Mouse (Mus musculus): ENCODE measurements at regions not wholly inside any gene's neighbourhood (a gene's known extent, or its start where the extent isn't known, plus 50 kb on each side); places are given as distances from the start of the nearest gene placed in this dataset.
"Not testable (repeated sequence)": the region's sequence is repeated elsewhere in the genome, so short reads cannot be mapped to it uniquely, and the experiment has no call there.

DNA sequence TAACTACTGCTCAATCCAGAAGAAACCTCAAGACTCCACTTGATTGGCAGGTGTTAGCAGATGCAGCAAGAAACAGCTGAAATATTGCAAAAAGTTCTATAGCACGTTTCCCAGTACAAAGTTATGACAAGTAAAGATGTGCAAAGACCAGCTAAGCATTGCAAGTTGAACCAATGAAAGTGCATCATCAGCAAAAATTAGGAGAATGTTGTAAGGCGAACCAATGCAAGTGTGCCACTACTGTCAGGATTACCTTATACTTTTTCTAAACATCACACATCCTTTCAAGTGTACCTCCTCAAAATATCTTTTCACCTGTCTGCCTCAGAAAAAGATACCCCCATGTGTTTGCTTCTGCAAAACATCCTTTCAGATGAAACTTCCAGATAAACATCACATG, 244.7 kb downstream of the Slco6d1 start:
- no peak for DNase-seq (ENCODE audit: extremely low spot score, low spot score)

DNA sequence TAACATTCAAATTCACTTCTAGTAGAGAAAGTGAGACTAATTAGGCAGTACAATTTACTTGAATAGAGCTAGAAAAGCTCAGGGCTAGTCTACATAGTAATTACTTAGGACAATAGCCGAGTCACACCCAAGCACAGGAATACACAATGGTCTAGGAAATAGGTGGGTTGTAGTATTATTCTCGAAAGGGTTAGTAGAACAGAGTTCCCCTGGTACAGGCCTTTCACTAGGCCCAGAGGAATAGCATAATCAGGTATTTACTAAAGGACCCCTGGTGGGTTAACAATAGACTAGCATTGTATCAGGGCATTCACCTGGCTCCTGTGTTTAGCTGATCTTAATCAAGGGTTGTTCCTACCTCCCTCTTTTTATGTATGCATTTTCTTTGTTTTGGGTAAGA, 246.5 kb downstream of the Slco6d1 start:
- DNase-seq (ENCODE audit: extremely low spot score, low spot score), result not testable (repeated sequence)

DNA sequence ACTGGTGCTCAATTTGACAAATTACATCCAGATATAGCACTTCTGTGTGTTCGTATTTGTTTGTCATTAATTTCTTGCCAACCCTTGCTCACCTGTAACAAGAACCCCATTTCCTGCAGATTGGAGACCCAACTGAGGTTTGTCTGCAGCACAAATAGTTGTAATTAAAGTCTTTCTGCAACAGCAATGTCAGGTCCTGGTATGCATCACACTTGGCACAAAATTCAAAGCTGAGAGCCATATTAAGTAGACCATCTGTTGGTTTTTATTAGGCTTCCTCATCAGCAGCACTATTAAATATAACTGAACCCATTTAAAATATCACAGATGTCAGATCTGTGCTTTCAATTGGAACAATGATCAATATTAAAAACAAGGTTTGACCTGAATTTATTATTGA, 247.0 kb downstream of the Slco6d1 start:
- no peak for DNase-seq (ENCODE audit: extremely low spot score, low spot score)

DNA sequence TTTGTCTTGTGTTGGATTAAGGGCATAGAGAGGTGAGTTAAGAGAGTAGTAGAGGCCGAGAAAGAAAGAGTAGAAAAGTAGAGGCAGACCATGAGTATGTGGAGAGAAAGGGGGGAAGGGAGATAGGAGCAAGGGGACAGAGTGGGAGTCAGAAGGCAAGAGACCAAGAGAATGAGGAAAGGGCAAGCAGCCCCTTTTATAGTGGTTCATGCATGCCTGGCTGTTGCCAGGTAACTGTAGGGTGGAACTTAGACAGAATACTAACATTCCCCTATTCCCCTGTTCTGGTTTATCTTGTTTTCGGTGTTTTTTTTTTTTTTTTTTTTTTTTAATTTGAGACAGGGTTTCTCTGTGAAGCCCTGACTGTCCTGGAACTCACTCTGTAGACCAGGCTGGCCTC, 247.7 kb downstream of the Slco6d1 start:
- DNase-seq (ENCODE audit: extremely low spot score, low spot score), result no peak

DNA sequence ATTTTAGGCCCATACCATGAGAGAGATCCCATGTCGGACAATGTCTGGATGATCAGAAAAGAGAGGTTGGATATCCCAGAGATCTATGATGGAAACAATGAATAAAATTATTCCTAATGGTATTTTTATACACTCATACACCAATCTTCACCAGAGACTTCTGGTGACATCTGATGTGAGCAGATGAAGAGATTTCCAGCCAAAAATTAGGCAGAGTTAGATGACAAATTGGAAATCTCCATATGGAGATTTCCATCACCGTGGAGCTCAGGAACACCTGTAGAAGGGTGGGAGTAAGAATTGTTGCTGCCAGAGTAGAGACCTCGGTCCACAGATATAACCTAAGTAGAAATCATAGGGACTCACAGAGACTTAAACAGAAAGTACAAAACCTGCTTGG, 257.8 kb downstream of the Slco6d1 start:
- DNase-seq (ENCODE audit: extremely low spot score, low spot score), result no peak

DNA sequence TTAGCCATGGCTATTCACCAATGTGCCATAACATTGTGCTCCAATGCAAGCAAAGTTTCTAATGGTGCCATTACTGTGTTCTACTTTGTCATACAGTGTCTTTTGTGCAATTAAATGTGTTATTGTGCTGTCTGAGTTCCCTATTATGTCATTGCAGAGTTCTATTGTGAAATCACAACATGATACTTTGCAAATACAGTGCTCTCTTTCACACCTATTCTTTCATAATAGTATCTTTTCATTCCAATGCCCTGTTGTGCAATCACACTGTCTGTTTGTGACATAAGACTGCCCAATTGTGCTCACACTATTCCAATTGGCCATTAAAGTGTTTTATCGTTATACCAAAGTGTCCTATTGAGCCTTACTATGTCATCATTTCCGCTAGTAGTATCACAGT, 292.9 kb downstream of the Slco6d1 start:
- DNase-seq (ENCODE audit: extremely low spot score, low spot score), result no peak

DNA sequence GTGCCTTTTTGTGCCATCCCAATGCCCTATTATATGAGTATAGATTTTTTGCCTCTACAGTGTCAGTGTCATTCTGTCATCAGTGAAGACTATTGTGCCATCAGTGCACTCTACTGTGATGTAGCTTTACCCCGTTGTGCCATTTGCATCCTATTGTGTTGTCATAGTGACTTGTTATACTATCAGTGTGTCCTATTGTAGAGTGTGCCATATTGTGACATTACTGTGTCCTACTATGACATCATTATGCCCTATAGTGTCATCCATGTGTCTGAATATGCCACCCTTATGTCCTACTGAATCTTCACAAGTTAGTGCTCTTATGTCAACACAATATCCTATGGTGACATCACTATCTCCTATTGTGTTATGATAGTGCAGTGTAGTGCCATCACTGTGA, 293.4 kb downstream of the Slco6d1 start:
- no peak for DNase-seq (ENCODE audit: extremely low spot score, low spot score)

DNA sequence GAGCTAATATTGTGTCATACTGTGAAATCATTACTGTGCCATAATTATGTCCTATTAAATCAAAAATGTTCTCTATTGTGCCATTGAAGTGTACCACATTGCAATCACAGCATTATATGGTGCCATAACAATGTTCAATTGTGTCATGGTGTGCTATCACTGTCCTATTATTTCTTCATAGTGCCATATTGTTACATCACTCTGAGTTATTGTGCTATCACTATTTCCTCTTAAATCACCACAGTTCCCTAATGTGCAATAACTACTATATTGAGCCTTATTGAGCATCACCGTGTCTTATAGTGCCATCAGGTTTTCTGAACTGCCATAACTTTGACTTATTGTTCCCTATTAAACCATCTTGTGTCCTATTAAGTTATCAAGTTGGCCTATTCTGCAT, 299.7 kb downstream of the Slco6d1 start:
- DNase-seq (ENCODE audit: extremely low spot score, low spot score), result no peak

DNA sequence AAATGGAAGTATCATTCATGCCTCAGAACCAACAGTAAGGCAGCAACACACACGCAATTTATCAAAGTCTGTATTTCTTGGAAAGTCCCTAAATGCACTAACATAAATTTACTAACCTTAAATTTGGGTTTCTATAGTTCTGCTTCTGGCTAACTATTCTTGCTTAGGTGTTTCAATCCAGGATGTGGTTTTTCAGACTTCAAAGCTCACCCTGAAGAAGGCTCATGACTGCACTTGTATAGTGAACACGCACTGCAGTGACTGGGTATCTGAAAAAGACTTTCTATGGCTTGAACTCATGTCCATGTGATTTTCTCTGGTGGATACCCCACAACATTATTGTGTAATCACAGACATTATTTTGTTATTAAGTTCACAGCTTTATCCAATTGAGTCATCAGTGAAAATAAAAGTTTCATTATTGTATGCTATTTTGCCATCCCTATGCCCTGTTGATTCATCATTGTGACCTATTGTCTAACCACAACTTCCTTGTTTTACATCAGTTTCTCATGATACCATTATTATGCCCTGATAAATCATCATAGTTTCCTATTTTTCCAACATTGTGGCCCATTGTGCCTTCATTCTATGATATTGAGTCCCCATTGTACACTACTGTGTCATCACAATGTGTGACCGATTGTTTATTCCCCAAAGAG, 306.6 kb downstream of the Slco6d1 start:
- DNase-seq (ENCODE audit: extremely low spot score, low spot score), result no peak

DNA sequence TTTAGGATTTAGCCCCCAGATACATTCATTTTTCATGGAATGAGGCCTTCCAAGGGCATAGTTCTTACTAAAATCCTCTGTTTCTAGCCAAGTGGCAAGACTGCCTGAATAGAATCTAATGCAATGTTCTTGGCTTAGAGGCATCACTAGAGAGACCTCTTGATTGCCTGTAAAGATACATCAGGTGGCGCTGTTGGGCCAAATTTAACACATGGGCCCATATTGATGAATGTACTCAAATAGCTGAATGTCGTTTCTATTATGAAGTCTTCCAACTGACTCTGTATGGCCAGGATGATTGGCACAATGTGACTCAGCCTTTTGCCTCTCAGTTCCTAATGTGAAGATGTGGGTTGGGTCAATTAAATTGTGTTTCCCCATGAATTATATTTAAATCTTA, 328.0 kb downstream of the Slco6d1 start:
- peak; percentile 22 for DNase-seq (ENCODE audit: extremely low spot score, low spot score)

DNA sequence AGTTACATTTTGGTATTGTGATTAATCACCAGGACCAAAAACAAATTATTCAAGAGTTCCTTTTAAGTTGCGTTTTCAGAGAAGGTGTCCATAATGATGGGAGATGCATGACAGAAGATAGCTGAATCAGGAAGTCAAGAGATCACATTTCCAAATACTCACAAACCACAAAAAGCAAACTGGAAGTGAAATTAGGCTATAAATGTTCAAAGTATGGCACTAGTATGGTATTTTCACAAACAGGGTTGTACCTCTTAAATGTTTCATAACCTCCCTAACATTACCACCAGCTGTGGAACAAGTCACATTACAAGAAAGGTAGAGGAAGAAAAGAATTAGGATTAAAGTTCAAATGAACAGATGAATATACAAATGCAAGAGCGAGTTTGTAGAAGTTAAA, 367.6 kb downstream of the Slco6d1 start:
- no peak for DNase-seq (ENCODE audit: extremely low spot score, low spot score)

DNA sequence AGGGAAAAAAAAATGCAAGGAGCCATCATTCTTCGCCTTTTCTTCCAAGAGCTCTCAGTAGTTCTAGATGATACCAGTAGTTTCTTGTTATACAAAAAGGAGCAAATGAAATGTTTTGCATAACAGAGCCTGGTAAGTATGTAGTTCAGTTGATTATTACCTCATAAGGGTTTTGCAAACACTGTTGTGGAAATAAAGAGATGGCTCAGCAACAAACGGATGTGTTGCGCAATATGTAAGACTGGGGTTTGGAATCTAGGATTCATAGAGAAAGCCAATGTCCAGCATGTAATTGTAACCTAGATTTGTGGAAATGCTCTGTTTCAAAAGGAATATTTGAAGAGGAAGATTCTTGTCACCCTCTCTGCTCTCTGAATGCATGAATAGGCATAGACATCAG, 372.4 kb downstream of the Slco6d1 start:
- no peak for DNase-seq (ENCODE audit: extremely low spot score, low spot score)

DNA sequence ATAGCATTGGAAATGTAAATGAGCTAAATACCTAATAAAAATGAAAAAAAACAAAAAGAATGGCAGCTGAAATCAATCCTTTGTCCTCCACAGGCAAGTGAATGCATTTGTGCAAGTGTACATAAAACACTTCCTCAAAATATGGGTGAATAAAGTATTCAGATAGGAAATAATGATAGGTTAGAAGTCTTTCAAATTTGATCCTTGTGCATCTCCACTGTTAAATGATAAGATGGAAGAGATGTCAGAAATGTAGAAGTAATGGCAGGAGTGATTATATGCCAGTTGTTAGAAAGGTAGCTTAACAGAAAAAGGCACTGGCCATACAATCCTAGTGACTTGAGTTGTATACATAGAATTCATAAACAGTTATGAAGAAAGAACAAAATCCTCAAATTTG, 391.6 kb downstream of the Slco6d1 start:
- DNase-seq (ENCODE audit: extremely low spot score, low spot score), result no peak

DNA sequence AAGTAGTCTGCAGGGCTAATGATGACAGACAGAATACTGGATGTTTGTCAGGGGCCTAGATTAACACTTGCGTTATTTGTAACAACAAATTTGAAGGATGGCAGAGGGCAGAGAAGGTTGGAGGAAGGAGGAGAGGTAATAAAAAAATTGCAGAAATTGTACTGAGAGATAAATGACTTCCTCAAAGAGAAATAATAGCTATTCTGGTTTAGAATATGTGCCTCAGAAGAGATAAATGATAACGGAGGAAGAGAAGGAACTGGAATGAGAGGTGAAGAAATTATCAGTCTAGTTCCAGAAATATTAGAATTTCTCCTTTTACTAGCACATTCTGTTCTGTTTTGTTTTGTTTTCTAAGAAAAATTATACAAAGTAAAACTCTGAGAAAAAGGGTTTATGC, 393.1 kb downstream of the Slco6d1 start:
- DNase-seq (ENCODE audit: extremely low spot score, low spot score), result no peak

DNA sequence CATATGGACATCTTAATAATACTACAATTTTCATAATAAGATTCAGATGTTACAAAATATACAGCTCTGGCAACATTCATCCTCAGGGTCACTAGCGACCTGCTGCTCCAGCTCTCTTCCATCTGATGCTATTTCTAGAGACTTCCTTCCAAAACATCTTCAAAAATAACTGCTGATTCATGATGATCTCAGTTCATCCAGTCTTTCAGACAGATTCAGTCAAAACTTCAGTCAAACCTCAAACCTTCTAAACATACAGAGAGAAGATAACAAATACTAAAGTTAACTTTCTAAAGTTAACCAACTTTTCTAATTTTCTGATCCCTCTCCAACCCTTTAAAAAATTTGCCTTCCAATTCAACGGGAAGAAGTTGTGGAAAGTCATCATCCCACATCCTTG, 397.2 kb downstream of the Slco6d1 start:
- no peak for DNase-seq (ENCODE audit: extremely low spot score, low spot score)

DNA sequence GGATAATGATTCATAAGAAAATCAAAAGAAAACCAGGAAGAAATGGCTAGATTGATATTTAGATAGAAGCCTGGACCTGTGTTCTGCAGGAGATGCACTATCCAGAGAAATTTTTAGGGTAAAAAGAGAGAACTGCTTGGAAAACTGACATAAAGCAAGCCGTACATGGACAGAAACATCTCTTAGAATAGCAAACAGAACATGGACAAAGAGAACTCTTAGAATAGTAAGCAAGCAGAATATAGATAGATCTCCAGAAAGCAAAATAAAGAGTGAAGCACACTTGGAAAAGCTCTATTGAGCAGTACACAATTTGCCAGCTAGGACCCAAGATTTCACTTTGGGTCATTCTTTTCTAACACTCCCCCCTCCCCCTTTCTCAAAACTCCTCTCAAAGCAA, 439.3 kb downstream of the Slco6d1 start:
- DNase-seq (ENCODE audit: extremely low spot score, low spot score), result no peak

DNA sequence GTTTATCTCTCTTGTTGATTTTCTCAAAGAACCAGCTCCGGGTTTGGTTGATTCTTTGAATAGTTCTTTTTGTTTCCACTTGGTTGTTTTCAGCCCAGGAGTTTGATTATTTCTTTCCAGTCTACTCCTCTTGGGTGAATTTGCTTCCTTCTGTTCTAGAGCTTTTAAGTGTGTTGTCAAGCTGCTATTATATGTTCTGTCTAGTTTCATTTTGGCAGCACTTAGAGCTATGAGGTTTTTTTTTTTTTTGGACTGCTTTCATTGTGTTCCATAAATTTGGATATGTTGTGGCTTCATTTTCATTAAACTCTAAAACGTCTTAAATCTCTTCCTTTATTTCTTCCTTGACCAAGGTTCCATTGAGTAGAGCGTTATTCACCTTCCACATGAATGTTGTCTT, 485.3 kb downstream of the Slco6d1 start:
- DNase-seq (ENCODE audit: extremely low spot score, low spot score), result no peak

DNA sequence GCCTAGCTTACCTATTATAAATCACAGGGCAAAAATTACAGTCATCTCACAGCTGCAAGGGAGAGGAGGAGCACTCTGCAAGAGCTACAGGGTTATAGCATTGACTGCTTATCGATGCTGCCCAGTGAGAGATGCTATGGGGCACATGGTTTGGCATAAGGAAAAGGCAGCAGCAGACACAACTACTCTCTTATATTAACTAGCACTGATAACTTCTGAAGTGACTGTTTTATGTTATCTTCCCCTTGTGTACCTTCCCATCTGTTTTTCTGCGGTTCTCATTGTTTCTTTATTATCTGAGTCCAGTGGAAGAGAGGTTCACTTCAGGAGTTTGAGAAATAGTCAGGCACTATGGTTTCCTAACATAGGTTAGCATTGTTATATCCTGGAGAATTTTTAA, 502.1 kb downstream of the Slco6d1 start:
- DNase-seq (ENCODE audit: extremely low spot score, low spot score), result no peak

DNA sequence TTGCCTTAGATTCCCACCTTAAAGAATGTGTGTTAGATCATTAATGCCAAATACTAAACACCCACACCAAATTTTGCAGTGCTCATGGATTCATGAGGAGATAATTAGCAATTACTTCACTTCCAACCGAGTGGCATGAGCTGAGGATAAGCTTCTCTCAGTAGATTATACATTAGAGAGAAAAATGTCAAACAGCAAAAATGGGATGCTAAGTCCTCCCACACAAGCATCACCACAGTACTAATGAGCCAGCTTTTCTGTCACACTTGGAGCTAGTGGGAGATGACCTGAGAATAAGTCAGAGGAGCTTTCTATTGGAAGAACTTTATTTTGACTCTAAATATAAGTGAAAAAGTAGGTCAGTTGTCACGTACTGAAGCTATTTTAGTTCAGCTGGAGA, 504.0 kb downstream of the Slco6d1 start:
- no peak for DNase-seq (ENCODE audit: extremely low spot score, low spot score)

DNA sequence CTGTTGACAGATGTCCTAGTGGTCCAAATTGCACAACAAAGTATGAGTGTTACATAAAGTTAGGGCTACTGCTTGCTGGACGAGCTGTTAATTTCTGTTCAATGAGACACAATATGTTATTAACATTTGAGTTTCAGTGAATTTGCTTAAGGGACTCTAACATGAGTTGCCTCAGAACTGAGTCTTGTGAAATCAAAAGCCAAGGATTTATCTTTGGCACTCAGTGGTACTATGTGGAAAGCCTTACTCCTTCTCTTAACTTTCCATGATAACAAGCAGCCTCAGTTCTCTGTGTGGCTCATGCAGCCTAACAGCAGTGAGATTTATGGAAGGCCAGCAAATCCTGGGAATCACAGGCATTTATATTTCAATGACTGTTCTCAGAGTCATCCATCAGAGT, 510.0 kb downstream of the Slco6d1 start:
- DNase-seq (ENCODE audit: extremely low spot score, low spot score), result no peak

DNA sequence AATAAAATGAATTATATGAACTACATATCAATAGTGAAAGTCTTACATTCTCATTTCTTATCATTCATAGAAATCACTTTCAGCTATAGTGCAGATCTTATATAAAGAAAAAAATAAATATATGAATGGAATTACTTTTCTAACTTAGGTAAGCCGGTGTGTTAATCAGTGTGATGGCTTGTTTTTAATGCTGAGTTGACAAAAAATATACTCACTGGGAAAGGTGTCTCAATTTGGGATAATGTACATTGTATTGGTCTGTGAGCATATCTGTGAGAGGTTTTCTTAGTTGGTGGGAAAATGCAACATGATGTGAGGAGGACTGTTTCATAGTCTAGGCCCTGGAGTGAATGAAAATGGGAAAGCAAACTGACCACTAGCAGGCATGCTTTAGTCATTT, 511.3 kb downstream of the Slco6d1 start:
- DNase-seq (ENCODE audit: extremely low spot score, low spot score), result no peak

DNA sequence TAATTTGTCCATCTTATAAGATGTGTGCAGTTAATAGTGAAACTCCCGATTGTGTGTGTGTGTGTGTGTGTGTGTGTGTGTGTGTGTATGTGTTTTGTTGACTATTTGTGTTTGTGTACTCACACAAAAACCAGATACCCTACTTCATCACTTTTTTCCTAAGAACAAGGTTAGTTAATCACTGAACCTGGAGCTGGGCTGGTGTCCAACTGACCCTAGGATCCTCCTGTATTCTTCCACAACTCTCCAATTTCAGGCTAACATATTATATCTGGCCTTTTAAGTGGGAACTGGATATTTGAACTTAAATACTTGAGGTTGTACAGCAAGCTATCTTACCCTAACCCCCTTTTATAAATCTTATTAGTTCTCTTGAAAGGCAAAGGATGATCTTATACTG, 556.8 kb downstream of the Slco6d1 start:
- no peak for DNase-seq (ENCODE audit: extremely low spot score, low spot score)

Measured in neural tube, embryonic 10.5 days (tissue).